8 mouse cellular contexts compared by ENCODE assay signal in the genomic region with DNA sequence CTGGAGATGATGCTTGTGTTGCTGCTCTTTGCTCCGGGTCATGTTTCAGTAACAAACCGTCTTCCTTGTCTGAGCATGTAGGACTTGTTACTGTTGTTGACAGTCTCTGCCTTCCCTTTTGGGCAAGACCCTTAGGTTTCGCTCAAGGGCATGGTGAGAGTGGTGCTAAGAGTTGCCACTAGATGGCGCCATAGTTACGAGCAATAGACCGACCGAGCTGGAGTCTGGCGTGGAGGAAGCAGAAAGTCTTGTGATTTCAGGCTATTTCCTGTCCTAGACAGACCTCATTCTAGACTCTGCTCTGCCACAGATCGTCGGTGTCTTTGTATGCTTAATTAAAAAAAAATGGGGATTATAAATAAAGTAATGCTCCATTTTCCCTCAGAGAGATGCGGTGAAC. TPM values are rescaled to one million over a fixed set of nuclear protein-coding genes. Genes with fewer than 3 reads are reported as not detected.
DNase-seq lines count a peak whose midpoint lies in the region; ATAC-seq lines count a peak whose summit lies in the region.

No protein-coding gene starts in this region.

- ATAC-seq in forebrain, embryonic 14.5 days, result peak; percentile 62
- peak; percentile 91 to 93 for ATAC-seq in hematopoietic stem cell, adult 5-6 weeks (replicated peaks in 1 of 2; ENCODE audit: insufficient read depth in 1 of 2, low FRiP score in 2 of 2, low TSS enrichment in 1 of 2, low read depth in 1 of 2, poor library complexity in 2 of 2, severe bottlenecking in 2 of 2)

- no peaks in the 10 kb centered on the region for H3K4me1 ChIP-seq in forebrain, embryonic 14.5 days (ENCODE audit: control insufficient read depth, insufficient read depth, low read length)

- H3K4me3 ChIP-seq in forebrain, embryonic 14.5 days (ENCODE audit: low read depth, low read length), result no peak overlapping the region

- no peaks in the 10 kb centered on the region for H3K27me3 ChIP-seq in forebrain, embryonic 14.5 days (replicated peaks; ENCODE audit: control insufficient read depth, insufficient read depth, low read length)

- DNase-seq in Muller cell, postnatal 12 days (ENCODE audit: inconsistent ontology term), result peak; percentile 53
- DNase-seq in c-Kit-positive CD71-positive TER-119-positive erythroid progenitor cells, embryonic 14.5 days (ENCODE audit: low spot score), result peak; percentile 41
- DNase-seq in forebrain, embryonic 14.5 days (ENCODE audit: low spot score), result peak; percentile 93
- DNase-seq in layer of hippocampus, postnatal 10 days (ENCODE audit: low spot score in 2 of 2), result peak; percentile 89 to 92
- DNase-seq in lung, postnatal 36 days, result peak; percentile 85
- peak; percentile 84 for DNase-seq in right cerebral cortex, adult 18-20 months
- DNase-seq in urinary bladder, postnatal 4 days (ENCODE audit: low spot score in 2 of 2), result peak; percentile 52 to 80

- no peaks in the 10 kb centered on the region for H3K9me3 ChIP-seq in forebrain, embryonic 14.5 days (replicated peaks; ENCODE audit: control insufficient read depth, low read length)

- no peaks in the 10 kb centered on the region for H3K36me3 ChIP-seq in forebrain, embryonic 14.5 days (ENCODE audit: control insufficient read depth, insufficient read depth, low read length)

- no peak overlapping the region for H3K9ac ChIP-seq in forebrain, embryonic 14.5 days (ENCODE audit: low read length)

- WGBS in forebrain, embryonic 14.5 days, result 11% methylated on average over 11 of the region's 11 CpGs

- no peak overlapping the region for H3K4me2 ChIP-seq in forebrain, embryonic 14.5 days (ENCODE audit: low read length)

- no peak overlapping the region for H3K27ac ChIP-seq in forebrain, embryonic 14.5 days (ENCODE audit: low read depth, low read length)

RNA-seq across cellular contexts. Expression of a gene that starts 40.3 kb away (rescaled TPM):
- not detected in 2 replicates for polyA plus RNA-seq in forebrain, embryonic 14.5 days (2014; fragmentation: Nextera tagmentation; extraction: Ambion mirVana)
- not detected in 2 replicates for total RNA-seq in hematopoietic stem cell, adult 5-6 weeks (2017)
- total RNA-seq in layer of hippocampus, postnatal 10 days (2021), result not detected

Comparison
In these comparisons a context has a peak if more than half of its experiments do, and no peak if none do; other contexts are left out.
1. DNase-seq: peak in every context shown above with its lines; median percentile 93 in forebrain, embryonic 14.5 days; 90 in layer of hippocampus, postnatal 10 days; 85 in lung, postnatal 36 days; 84 in right cerebral cortex, adult 18-20 months; 66 in urinary bladder, postnatal 4 days; 53 in Muller cell, postnatal 12 days; 41 in c-Kit-positive CD71-positive TER-119-positive erythroid progenitor cells, embryonic 14.5 days.